Mouse (Mus musculus) liver, embryonic 14.5 days (tissue): Measurements from ENCODE around the gene Tut1.

ENCODE experiments used
- CTCF ChIP-seq: IDR thresholded peaks from 2 replicates; pipeline ENCODE4 v1.5.1; 2016; ENCODE audit warnings: antibody characterized with exemption, low read depth, control low read depth
- EP300 ChIP-seq: IDR thresholded peaks from 2 replicates; pipeline ENCODE4 v1.6.1; 2016; ENCODE audit warnings: antibody characterized with exemption, low read depth

GRCm38 (mm10) chr19:8941515-8942217 is 12.0 kb upstream of the Tut1 start, which contains the start of gene Mta2:
- TF ChIP-seq CTCF: peak; percentile 4; the same call in 1 of the 2 replicates
- TF ChIP-seq EP300: no peak
